Mouse (Mus musculus) hindbrain, embryonic 16.5 days (tissue): Measurements from ENCODE around the gene Numa1. TPM values are rescaled to one million over a fixed set of nuclear protein-coding genes. Genes with fewer than 3 reads are reported as not detected.
"Not testable (repeated sequence)": the region's sequence is repeated elsewhere in the genome, so short reads cannot be mapped to it uniquely, and the experiment has no call there.

Experiments
- ATAC-seq: fragments of 200-750 bp; cut with Nextera tagmentation; 2 replicates; pipeline ENCODE4 v1.8.0; 2017; ENCODE audit warnings: moderate TSS enrichment, moderate library complexity
- H3K27ac ChIP-seq: fragments of 300-500 bp; sonication (generic); 2 replicates; pipeline ENCODE4 v1.5.1; 2014; ENCODE audit warnings: low read depth, mild to moderate bottlenecking, control low read depth, low read length, moderate library complexity
- H3K27me3 ChIP-seq: fragments of 300-500 bp; sonication (generic); replicated peaks from 2 replicates; pipeline ENCODE4 v1.6.1; 2014; ENCODE audit warnings: low read length; ENCODE audit not compliant: control insufficient read depth, insufficient read depth
- H3K36me3 ChIP-seq: fragments of 300-500 bp; sonication (generic); 2 replicates; pipeline ENCODE4 v1.6.1; 2014; ENCODE audit warnings: mild to moderate bottlenecking, low read length, moderate library complexity, mixed read lengths; ENCODE audit not compliant: control insufficient read depth, insufficient read depth
- H3K4me1 ChIP-seq: fragments of 300-500 bp; sonication (generic); 2 replicates; pipeline ENCODE4 v1.6.1; 2014; ENCODE audit warnings: low read depth, low read length; ENCODE audit not compliant: control insufficient read depth, insufficient read depth
- H3K4me2 ChIP-seq: fragments of 300-500 bp; sonication (generic); 2 replicates; pipeline ENCODE4 v1.6.1; 2014; ENCODE audit warnings: mild to moderate bottlenecking, low read length, control low read depth, moderate library complexity
- H3K4me3 ChIP-seq: fragments of 300-500 bp; sonication (generic); 2 replicates; pipeline ENCODE4 v1.5.1; 2014; ENCODE audit warnings: mild to moderate bottlenecking, low read length, control low read depth, moderate library complexity
- H3K9ac ChIP-seq: fragments of 300-500 bp; sonication (generic); 2 replicates; pipeline ENCODE4 v1.6.1; 2014; ENCODE audit warnings: low read depth, mild to moderate bottlenecking, control low read depth, low read length, moderate library complexity
- H3K9me3 ChIP-seq: fragments of 300-500 bp; sonication (generic); 2 replicates; pipeline ENCODE4 v1.6.1; 2014; ENCODE audit warnings: mild to moderate bottlenecking, low read length, moderate library complexity; ENCODE audit not compliant: control insufficient read depth
- WGBS: fragments of 180-500 bp; shearing (Covaris S2); extraction: QIAGEN DNeasy Blood & Tissue Kit; methylation state at CpG from one replicate; pipeline ENCODE4 v1.1.7; 2014; 5-methylcytosine and 5-hydroxymethylcytosine counted together
- polyA plus RNA-seq: library from polyadenylated mRNA; unstranded; fragments of >200 nt; fragmentation: Nextera tagmentation; extraction: Ambion mirVana; gene quantifications from 2 replicates; pipeline ENCODE4 v1.2.1, GENCODE M21; 2015

Gene Numa1
- polyA plus RNA-seq, 1 experiment from 2014 or later, result 32.7 TPM

GRCm38 (mm10) chr7:102014995-102015394, 81.1 kb downstream of the Numa1 start:
- no peak for ATAC-seq
- no peaks in the 10 kb centered on the region for H3K9me3 ChIP-seq
- H3K36me3 ChIP-seq, result peaks cover 66% of the 10 kb centered on the region
- no peak overlapping the region for H3K27ac ChIP-seq
- H3K4me2 ChIP-seq, result no peak overlapping the region
- H3K4me1 ChIP-seq, result no peaks in the 10 kb centered on the region
- no peak overlapping the region for H3K4me3 ChIP-seq
- H3K27me3 ChIP-seq, result no peaks in the 10 kb centered on the region
- WGBS, result 87% methylated on average over 2 of the region's 2 CpGs
- H3K9ac ChIP-seq, result no peak overlapping the region

- no peaks in the 10 kb centered on the region for H3K4me1 ChIP-seq
- H3K4me3 ChIP-seq, result no peak overlapping the region
- H3K36me3 ChIP-seq, result peaks cover 54% of the 10 kb centered on the region
- H3K9ac ChIP-seq, result no peak overlapping the region
- H3K27me3 ChIP-seq, result no peaks in the 10 kb centered on the region
- H3K9me3 ChIP-seq, result no peaks in the 10 kb centered on the region
- H3K27ac ChIP-seq, result no peak overlapping the region
- H3K4me2 ChIP-seq, result no peak overlapping the region
- no peak for ATAC-seq
- WGBS, result 90% methylated on average over 4 of the region's 4 CpGs
These were observed 83.0 kb downstream of the Numa1 start for GRCm38 (mm10) chr7:102016936-102017335.

GRCm38 (mm10) chr7:102017452-102017851, 83.5 kb downstream of the Numa1 start:
- peaks cover 52% of the 10 kb centered on the region for H3K36me3 ChIP-seq
- ATAC-seq, result no peak
- no peaks in the 10 kb centered on the region for H3K9me3 ChIP-seq
- H3K27me3 ChIP-seq, result no peaks in the 10 kb centered on the region
- H3K9ac ChIP-seq, result no peak overlapping the region
- H3K4me1 ChIP-seq, result no peaks in the 10 kb centered on the region
- 90% methylated on average over 5 of the region's 5 CpGs for WGBS
- no peak overlapping the region for H3K27ac ChIP-seq
- no peak overlapping the region for H3K4me2 ChIP-seq
- H3K4me3 ChIP-seq, result no peak overlapping the region

- no peak for ATAC-seq
- WGBS, result 86% methylated on average over 7 of the region's 7 CpGs
These were observed 84.1 kb downstream of the Numa1 start for GRCm38 (mm10) chr7:102018034-102018433.

GRCm38 (mm10) chr7:102018590-102018989, 84.7 kb downstream of the Numa1 start, which contains the start of gene Il18bp:
Gene Il18bp, minus strand, starts transcription at chr7:102018690.
- Histone ChIP-seq H3K4me3 (no peak within 1 kb of the TSS), H3K36me3 (peaks cover 52% of the 10 kb centered on the region), H3K4me1 (no peaks in the 10 kb centered on the region), H3K27ac (no peak within 1 kb of the TSS), H3K9ac (no peak within 1 kb of the TSS), H3K4me2 (no peak within 1 kb of the TSS), H3K27me3 (no peaks in the 10 kb centered on the region), H3K9me3 (no peaks in the 10 kb centered on the region)
- no peak for ATAC-seq
- WGBS, result 90% methylated on average over 3 of the region's 3 CpGs

More at GRCm38 (mm10) chr7:102018034-102018433, 84.1 kb downstream of the Numa1 start:
- H3K27ac ChIP-seq, result no peak overlapping the region
- no peak overlapping the region for H3K4me3 ChIP-seq
- H3K27me3 ChIP-seq, result no peaks in the 10 kb centered on the region
- no peak overlapping the region for H3K4me2 ChIP-seq
- no peaks in the 10 kb centered on the region for H3K4me1 ChIP-seq
- H3K9me3 ChIP-seq, result no peaks in the 10 kb centered on the region
- H3K36me3 ChIP-seq, result peaks cover 53% of the 10 kb centered on the region
- no peak overlapping the region for H3K9ac ChIP-seq

- Histone ChIP-seq H3K9me3 (no peaks in the 10 kb centered on the region), H3K9ac (no peak overlapping the region), H3K4me2 (no peak overlapping the region), H3K36me3 (peaks cover 47% of the 10 kb centered on the region), H3K27ac (no peak overlapping the region), H3K27me3 (no peaks in the 10 kb centered on the region), H3K4me3 (no peak overlapping the region), H3K4me1 (no peaks in the 10 kb centered on the region)
- no peak for ATAC-seq
- 71% methylated on average over 3 of the region's 3 CpGs for WGBS
These were observed 85.5 kb downstream of the Numa1 start for GRCm38 (mm10) chr7:102019362-102019761.

- H3K4me3 ChIP-seq, H3K4me1 ChIP-seq, H3K27me3 ChIP-seq, H3K27ac ChIP-seq, H3K9me3 ChIP-seq, H3K4me2 ChIP-seq, ATAC-seq, H3K9ac ChIP-seq: not testable (repeated sequence)
- 82% methylated on average over 2 of the region's 2 CpGs for WGBS
- H3K36me3 ChIP-seq, result peaks cover 35% of the 10 kb centered on the region
These were observed 87.0 kb downstream of the Numa1 start for GRCm38 (mm10) chr7:102020934-102021333.

- Histone ChIP-seq H3K4me1 (no peaks in the 10 kb centered on the region), H3K36me3 (peaks cover 33% of the 10 kb centered on the region), H3K27ac (no peak overlapping the region), H3K9ac (no peak overlapping the region), H3K4me2 (no peak overlapping the region), H3K4me3 (no peak overlapping the region), H3K9me3 (no peaks in the 10 kb centered on the region), H3K27me3 (no peaks in the 10 kb centered on the region)
- ATAC-seq, result no peak
- WGBS, result 96% methylated on average over 9 of the region's 9 CpGs
These were observed 89.9 kb downstream of the Numa1 start for GRCm38 (mm10) chr7:102023821-102024220.

GRCm38 (mm10) chr7:102025187-102026119, 91.5 kb downstream of the Numa1 start:
- no peaks in the 10 kb centered on the region for H3K9me3 ChIP-seq
- WGBS, result 83% methylated on average over 2 of the region's 2 CpGs
- no peaks in the 10 kb centered on the region for H3K27me3 ChIP-seq
- H3K36me3 ChIP-seq, result peaks cover 32% of the 10 kb centered on the region
- H3K4me2 ChIP-seq, result no peak overlapping the region
- H3K4me3 ChIP-seq, result no peak overlapping the region
- no peak overlapping the region for H3K27ac ChIP-seq
- H3K9ac ChIP-seq, result no peak overlapping the region
- no peak for ATAC-seq
- no peaks in the 10 kb centered on the region for H3K4me1 ChIP-seq
